Mouse (Mus musculus): ENCODE results near the gene Ppm1k. TPM values are rescaled to one million over a fixed set of nuclear protein-coding genes. Genes with fewer than 3 reads are reported as not detected.

Ppm1k gene
- total and polyA plus RNA-seq, 2 experiments from 2014 or later: 5.7 to 13.6 TPM

DNA sequence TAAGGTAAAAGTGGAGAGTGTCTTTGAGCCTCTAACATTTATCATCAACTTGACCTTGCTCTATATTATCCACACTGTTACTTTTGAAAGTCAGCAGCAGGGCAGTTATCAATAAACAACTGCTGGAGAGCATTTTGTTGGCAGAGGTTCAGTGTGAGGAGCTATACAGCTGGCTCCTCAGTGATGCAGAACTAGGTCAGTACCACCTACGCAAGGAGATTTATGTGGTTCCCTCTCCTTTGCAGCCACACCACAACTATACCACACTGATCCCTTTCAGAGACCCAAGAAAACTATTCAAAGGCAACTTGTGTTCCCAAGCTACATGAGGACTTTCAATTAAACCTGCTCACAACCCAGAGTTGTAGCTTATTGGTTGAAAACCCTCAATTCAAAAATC is 3.8 kb downstream of the Ppm1k start:
- H3K9ac ChIP-seq: no peak overlapping the region
- no peak for TF ChIP-seq CTCF (IDR thresholded peaks at IDR 0.05; ENCODE audit: low read depth)
- no peak overlapping the region for H3K4me3 ChIP-seq (ENCODE audit: low read depth, low read length)
- H3K9me3 ChIP-seq (ENCODE audit: low read length): no peaks in the 10 kb centered on the region
- ATAC-seq (no peak), DNase-seq (no peak)
- WGBS: 78% methylated on average over 1 of the region's 1 CpGs
- H3K27ac ChIP-seq (ENCODE audit: low read depth, low read length): no peak overlapping the region
- no peaks in the 10 kb centered on the region for H3K36me3 ChIP-seq (ENCODE audit: insufficient read depth)
- H3K4me2 ChIP-seq (ENCODE audit: low read depth): no peak overlapping the region
- no peaks in the 10 kb centered on the region for H3K27me3 ChIP-seq (ENCODE audit: insufficient read depth, low read length)
- H3K4me1 ChIP-seq (ENCODE audit: insufficient read depth): no peaks in the 10 kb centered on the region

- Histone ChIP-seq H3K9me3 (ENCODE audit: low read length) (no peaks in the 10 kb centered on the region), H3K4me2 (ENCODE audit: low read depth) (no peak overlapping the region), H3K27me3 (ENCODE audit: insufficient read depth, low read length) (no peaks in the 10 kb centered on the region), H3K9ac (no peak overlapping the region), H3K36me3 (ENCODE audit: insufficient read depth) (no peaks in the 10 kb centered on the region), H3K4me1 (ENCODE audit: insufficient read depth) (no peaks in the 10 kb centered on the region), H3K4me3 (ENCODE audit: low read depth, low read length) (no peak overlapping the region), H3K27ac (ENCODE audit: low read depth, low read length) (no peak overlapping the region)
- ATAC-seq (no peak), DNase-seq (no peak)
- 71% methylated on average over 4 of the region's 4 CpGs for WGBS
- 0 out of 2 replicates have a peak, but pooled peaks have one; percentile 8 for TF ChIP-seq CTCF (IDR thresholded peaks at IDR 0.05; ENCODE audit: low read depth)
Observed at GRCm38 (mm10) chr6:57531011-57531410, 4.3 kb downstream of the Ppm1k start.

- Histone ChIP-seq H3K9me3 (ENCODE audit: low read length) (no peaks in the 10 kb centered on the region), H3K4me3 (ENCODE audit: low read depth, low read length) (no peak overlapping the region), H3K4me1 (ENCODE audit: insufficient read depth) (no peaks in the 10 kb centered on the region), H3K36me3 (ENCODE audit: insufficient read depth) (no peaks in the 10 kb centered on the region), H3K9ac (no peak overlapping the region), H3K4me2 (ENCODE audit: low read depth) (no peak overlapping the region), H3K27me3 (ENCODE audit: insufficient read depth, low read length) (no peaks in the 10 kb centered on the region), H3K27ac (ENCODE audit: low read depth, low read length) (no peak overlapping the region)
- ATAC-seq: no peak
- no peak for TF ChIP-seq CTCF (IDR thresholded peaks at IDR 0.05; ENCODE audit: low read depth)
- 93% methylated on average over 1 of the region's 1 CpGs for WGBS
- no peak for DNase-seq
Observed at GRCm38 (mm10) chr6:57529336-57529845, 5.9 kb downstream of the Ppm1k start.

DNA sequence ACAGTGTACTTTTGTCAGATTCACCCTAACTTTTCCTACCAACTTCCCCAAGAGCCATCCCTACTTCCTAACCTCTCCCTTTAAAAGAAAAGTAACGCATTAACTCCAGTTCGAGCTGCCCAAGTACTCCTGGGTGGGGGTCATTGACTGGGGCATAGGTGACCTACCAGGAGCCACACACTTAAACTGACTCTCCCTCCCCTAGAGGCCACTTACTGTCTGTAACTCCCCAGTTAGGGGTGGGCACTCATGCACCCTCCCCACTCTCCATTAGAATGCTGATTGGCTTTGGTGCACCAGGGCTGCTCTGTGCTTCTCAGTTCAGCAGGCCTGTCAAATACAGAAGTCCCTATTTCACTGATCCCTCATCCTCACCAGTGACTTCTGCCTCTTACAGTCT is 8.3 kb downstream of the Ppm1k start:
- no peak overlapping the region for H3K9ac ChIP-seq
- H3K36me3 ChIP-seq (ENCODE audit: insufficient read depth): no peaks in the 10 kb centered on the region
- WGBS: 92% methylated on average over 2 of the region's 2 CpGs
- no peak overlapping the region for H3K4me2 ChIP-seq (ENCODE audit: low read depth)
- DNase-seq: no peak
- no peak overlapping the region for H3K27ac ChIP-seq (ENCODE audit: low read depth, low read length)
- ATAC-seq: no peak
- no peaks in the 10 kb centered on the region for H3K4me1 ChIP-seq (ENCODE audit: insufficient read depth)
- no peak for TF ChIP-seq CTCF (IDR thresholded peaks at IDR 0.05; ENCODE audit: low read depth)
- no peaks in the 10 kb centered on the region for H3K27me3 ChIP-seq (ENCODE audit: insufficient read depth, low read length)
- no peak overlapping the region for H3K4me3 ChIP-seq (ENCODE audit: low read depth, low read length)
- H3K9me3 ChIP-seq (ENCODE audit: low read length): no peaks in the 10 kb centered on the region

DNA sequence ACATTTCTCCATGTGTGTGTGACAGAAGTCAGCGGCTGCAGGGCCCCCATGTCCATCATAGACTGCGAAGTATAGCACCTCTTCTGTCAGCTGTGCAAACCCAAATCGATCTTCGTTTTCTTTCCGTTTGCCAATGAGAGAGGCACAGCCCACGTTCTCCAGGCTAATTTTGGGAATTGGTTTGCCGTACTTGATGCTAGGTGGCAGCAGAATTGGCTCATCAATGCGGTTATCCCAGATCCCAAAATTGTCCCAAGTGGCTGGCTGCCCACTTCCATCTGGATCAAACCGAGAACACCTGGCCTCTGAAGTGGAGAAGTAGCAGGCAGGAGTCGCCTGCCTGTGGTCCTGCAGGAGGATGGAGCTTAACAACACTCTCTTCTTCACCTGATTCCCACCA is 10.5 kb downstream of the Ppm1k start:
- Histone ChIP-seq H3K9ac (no peak overlapping the region), H3K4me3 (ENCODE audit: low read depth, low read length) (no peak overlapping the region), H3K27ac (ENCODE audit: low read depth, low read length) (no peak overlapping the region), H3K4me1 (ENCODE audit: insufficient read depth) (no peaks in the 10 kb centered on the region), H3K4me2 (ENCODE audit: low read depth) (no peak overlapping the region), H3K36me3 (ENCODE audit: insufficient read depth) (0 out of 2 replicates have a peak, but pooled peaks cover 4% of the 10 kb centered on the region), H3K27me3 (ENCODE audit: insufficient read depth, low read length) (no peaks in the 10 kb centered on the region), H3K9me3 (ENCODE audit: low read length) (no peaks in the 10 kb centered on the region)
- DNase-seq (no peak), ATAC-seq (no peak)
- TF ChIP-seq CTCF (IDR thresholded peaks at IDR 0.05; ENCODE audit: low read depth): no peak
- WGBS: 82% methylated on average over 10 of the region's 10 CpGs

DNA sequence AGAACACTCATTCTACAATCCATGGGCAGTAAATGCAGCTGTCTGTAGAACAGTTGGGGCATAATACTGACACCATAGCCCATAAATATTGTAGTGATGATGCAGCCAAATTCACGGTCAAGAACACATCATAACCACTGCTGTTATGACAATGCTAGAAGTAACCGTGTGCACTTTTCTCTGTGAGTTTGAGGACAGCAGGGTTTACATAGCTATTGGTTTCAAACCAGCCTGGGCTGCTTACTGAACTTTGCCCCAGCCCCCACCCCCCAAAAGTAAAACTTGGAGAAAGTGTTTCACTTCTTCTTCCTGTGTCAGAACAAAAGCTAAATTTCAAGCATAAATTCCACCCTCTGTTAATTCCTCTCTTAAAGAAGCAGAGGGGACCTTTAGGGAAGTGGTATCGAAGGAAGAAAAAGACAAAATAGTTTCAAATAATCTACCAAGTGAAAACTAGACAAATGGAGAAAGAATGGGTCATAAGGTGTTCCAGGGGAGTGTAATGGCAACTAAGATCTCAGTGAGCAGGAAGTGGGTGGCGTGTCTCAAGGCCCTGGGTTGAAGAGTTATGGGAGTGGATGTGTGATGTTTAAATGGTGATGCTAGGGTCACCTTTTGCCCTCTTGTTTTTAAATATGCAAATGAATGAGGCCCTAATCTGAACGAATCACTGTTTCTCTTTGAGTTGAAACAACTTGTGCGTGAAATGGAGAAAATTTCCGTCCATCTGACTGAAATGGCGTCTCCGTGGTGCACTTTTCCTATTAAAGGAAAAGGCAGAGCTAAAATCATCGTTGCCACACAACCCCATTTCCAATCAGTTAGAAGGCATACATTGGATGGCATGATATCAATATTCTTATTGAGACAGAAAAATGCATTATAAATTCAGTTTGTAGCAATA is 14.3 kb downstream of the Ppm1k start:
- TF ChIP-seq CTCF (IDR thresholded peaks at IDR 0.05; ENCODE audit: low read depth): no peak
- no peak for ATAC-seq

GRCm38 (mm10) chr6:57514035-57514374 is 21.3 kb downstream of the Ppm1k start:
- Histone ChIP-seq H3K4me2 (ENCODE audit: low read depth) (no peak overlapping the region), H3K4me1 (ENCODE audit: insufficient read depth) (no peaks in the 10 kb centered on the region), H3K36me3 (ENCODE audit: insufficient read depth) (peaks cover 5% of the 10 kb centered on the region), H3K9ac (no peak overlapping the region), H3K4me3 (ENCODE audit: low read depth, low read length) (no peak overlapping the region), H3K27me3 (ENCODE audit: insufficient read depth, low read length) (no peaks in the 10 kb centered on the region), H3K27ac (ENCODE audit: low read depth, low read length) (no peak overlapping the region), H3K9me3 (ENCODE audit: low read length) (no peaks in the 10 kb centered on the region)
- DNase-seq: no peak
- 73% methylated on average over 4 of the region's 4 CpGs for WGBS
- ATAC-seq: no peak
- no peak for TF ChIP-seq CTCF (IDR thresholded peaks at IDR 0.05; ENCODE audit: low read depth)

More for the DNA sequence above, 14.3 kb downstream of the Ppm1k start:
- no peak overlapping the region for H3K4me2 ChIP-seq (ENCODE audit: low read depth)
- no peak overlapping the region for H3K4me3 ChIP-seq (ENCODE audit: low read depth, low read length)
- no peak overlapping the region for H3K9ac ChIP-seq
- H3K27ac ChIP-seq (ENCODE audit: low read depth, low read length): no peak overlapping the region
- no peaks in the 10 kb centered on the region for H3K9me3 ChIP-seq (ENCODE audit: low read length)
- H3K36me3 ChIP-seq (ENCODE audit: insufficient read depth): 0 out of 2 replicates have a peak, but pooled peaks cover 4% of the 10 kb centered on the region
- 80% methylated on average over 10 of the region's 10 CpGs for WGBS
- DNase-seq: no peak
- no peaks in the 10 kb centered on the region for H3K27me3 ChIP-seq (ENCODE audit: insufficient read depth, low read length)
- no peaks in the 10 kb centered on the region for H3K4me1 ChIP-seq (ENCODE audit: insufficient read depth)
